Mouse (Mus musculus) cerebellum, adult 2 months (tissue): ENCODE measurements around the gene Pom121l2. TPM values are rescaled to one million over a fixed set of nuclear protein-coding genes. Genes with fewer than 3 reads are reported as not detected.
A peak's percentile ranks its signal among the peaks of the same experiment; 100 is the strongest.

Source experiments
- DNase-seq, 2 experiments: peaks; one replicate each; pipeline ENCODE4 v3.0.0; 2021
- H3K27ac ChIP-seq: fragments of 200-500 bp; 2 replicates; pipeline ENCODE4 v1.5.1; 2012; ENCODE audit warnings: low read length, control low read depth, inconsistent platforms; ENCODE audit not compliant: insufficient read depth
- H3K27me3 ChIP-seq: fragments of 200-500 bp; 2 replicates; pipeline ENCODE4 v1.6.1; 2012; ENCODE audit warnings: inconsistent platforms, mild to moderate bottlenecking, low read length, moderate library complexity; ENCODE audit not compliant: control insufficient read depth, insufficient read depth
- H3K4me1 ChIP-seq: fragments of 200-500 bp; 2 replicates; pipeline ENCODE4 v1.6.1; 2011; ENCODE audit warnings: low read length; ENCODE audit not compliant: control insufficient read depth, insufficient read depth
- H3K4me3 ChIP-seq: fragments of 200-500 bp; replicated peaks from 2 replicates; pipeline ENCODE3; 2011; ENCODE audit warnings: mild to moderate bottlenecking, low read depth, low read length, control low read depth; ENCODE audit not compliant: insufficient read depth
- CTCF ChIP-seq: fragments of 200-500 bp; IDR thresholded peaks from 2 replicates; pipeline ENCODE4 v1.5.1; 2011; ENCODE audit warnings: low read depth, mild to moderate bottlenecking, control low read depth, low read length, moderate library complexity, borderline replicate concordance; ENCODE audit not compliant: insufficient read depth
- POLR2A ChIP-seq: fragments of 200-500 bp; IDR thresholded peaks from 2 replicates; pipeline ENCODE4 v1.6.1; 2011; ENCODE audit warnings: low read length, control low read depth, borderline replicate concordance; ENCODE audit not compliant: insufficient read depth
- WGBS: fragments of 180-500 bp; shearing (Covaris S2); methylation state at CpG from one replicate; pipeline ENCODE4 v1.1.7; 2018; 5-methylcytosine and 5-hydroxymethylcytosine counted together
- polyA plus RNA-seq: library from polyadenylated mRNA; depleted of rRNA; stranded (reverse); fragments of >200 nt; gene quantifications from 2 replicates; pipeline ENCODE4 v1.2.3, GENCODE M21; 2012

The Pom121l2 gene
- polyA plus RNA-seq, 1 experiment, result not detected

GRCm38 (mm10) chr13:22014411-22014845 lies 33.4 kb downstream of the Pom121l2 start:
- Histone ChIP-seq H3K4me1 (no peaks in the 10 kb centered on the region), H3K27ac (no peak overlapping the region), H3K27me3 (peaks cover 1% of the 10 kb centered on the region; the same call in 1 of the 2 replicates), H3K4me3 (no peak overlapping the region)
- TF ChIP-seq CTCF, result no peak
- TF ChIP-seq POLR2A, result no peak
- DNase-seq, result no peak
- WGBS, result 21% methylated on average over 17 of the region's 17 CpGs

- no peak overlapping the region for H3K27ac ChIP-seq
- peaks cover 5% of the 10 kb centered on the region; the same call in 1 of the 2 replicates for H3K27me3 ChIP-seq
- no peak for TF ChIP-seq POLR2A
- no peak for TF ChIP-seq CTCF
- WGBS, result 19% methylated on average over 27 of the region's 27 CpGs
- peak; percentile 41 to 47 for DNase-seq
- no peak overlapping the region for H3K4me3 ChIP-seq
- H3K4me1 ChIP-seq, result no peaks in the 10 kb centered on the region
Observed at GRCm38 (mm10) chr13:22015479-22016450, 34.8 kb downstream of the Pom121l2 start.

GRCm38 (mm10) chr13:22019934-22020835 lies 39.2 kb downstream of the Pom121l2 start:
- TF ChIP-seq POLR2A, result no peak
- no peak for TF ChIP-seq CTCF
- WGBS, result 4% methylated on average over 44 of the region's 44 CpGs
- DNase-seq, result no peak
- H3K4me3 ChIP-seq, result peak overlapping the region; percentile 37
- peaks cover 3% of the 10 kb centered on the region; the same call in 1 of the 2 replicates for H3K27me3 ChIP-seq
- H3K27ac ChIP-seq, result no peak overlapping the region
- no peaks in the 10 kb centered on the region for H3K4me1 ChIP-seq

GRCm38 (mm10) chr13:22020901-22021339 lies 39.9 kb downstream of the Pom121l2 start:
- H3K27me3 ChIP-seq, result peaks cover 3% of the 10 kb centered on the region; the same call in 1 of the 2 replicates
- WGBS, result 2% methylated on average over 8 of the region's 8 CpGs
- H3K4me3 ChIP-seq, result no peak overlapping the region
- TF ChIP-seq POLR2A (no peak), CTCF (no peak)
- DNase-seq, result peak; percentile 41 to 42
- H3K27ac ChIP-seq, result no peak overlapping the region
- H3K4me1 ChIP-seq, result no peaks in the 10 kb centered on the region

DNA sequence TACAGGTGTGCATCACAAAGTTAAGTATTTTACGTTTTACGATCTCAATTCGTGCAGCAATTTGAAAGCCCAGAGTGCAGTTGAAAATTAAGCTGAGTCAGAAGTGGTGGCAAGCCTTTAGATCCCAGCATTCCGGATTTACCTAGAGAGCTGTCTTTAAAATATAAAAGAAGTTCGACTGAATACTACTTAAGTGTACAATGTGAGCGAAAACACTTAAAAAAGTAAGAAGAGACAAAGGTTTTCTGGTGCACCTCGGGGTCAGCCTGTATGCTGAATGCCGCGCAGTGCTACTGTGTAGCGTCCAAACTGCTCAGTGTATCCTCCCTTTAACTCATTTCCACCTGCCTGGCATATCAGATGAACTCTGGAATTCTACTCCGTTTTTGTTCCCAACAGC lies 40.6 kb downstream of the Pom121l2 start:
- H3K27ac ChIP-seq, result no peak overlapping the region
- no peak for DNase-seq
- 1% methylated on average over 11 of the region's 11 CpGs for WGBS
- H3K4me3 ChIP-seq, result peak overlapping the region; percentile 38
- H3K4me1 ChIP-seq, result no peaks in the 10 kb centered on the region
- H3K27me3 ChIP-seq, result peaks cover 3% of the 10 kb centered on the region; the same call in 1 of the 2 replicates
- TF ChIP-seq POLR2A (no peak), CTCF (no peak)

GRCm38 (mm10) chr13:22022241-22022640 lies 41.2 kb downstream of the Pom121l2 start:
- 4% methylated on average over 9 of the region's 9 CpGs for WGBS
- Histone ChIP-seq H3K27ac (no peak overlapping the region), H3K27me3 (peaks cover 3% of the 10 kb centered on the region; the same call in 1 of the 2 replicates), H3K4me3 (no peak overlapping the region), H3K4me1 (no peaks in the 10 kb centered on the region)
- TF ChIP-seq POLR2A (no peak), CTCF (no peak)
- peak; percentile 71 to 78 for DNase-seq

GRCm38 (mm10) chr13:22026058-22027031 lies 45.4 kb downstream of the Pom121l2 start:
- no peaks in the 10 kb centered on the region for H3K4me1 ChIP-seq
- peak overlapping the region; percentile 57 for H3K4me3 ChIP-seq
- no peak overlapping the region for H3K27ac ChIP-seq
- no peak for TF ChIP-seq POLR2A
- TF ChIP-seq CTCF, result no peak
- WGBS, result 5% methylated on average over 35 of the region's 35 CpGs
- no peaks in the 10 kb centered on the region; the same call in 1 of the 2 replicates for H3K27me3 ChIP-seq
- DNase-seq, result peak; percentile 65 to 78
